Mouse (Mus musculus) megakaryocyte, adult 5-6 weeks (primary cell): ENCODE results near the gene Tmeff1. TPM values are rescaled to one million over a fixed set of nuclear protein-coding genes. Genes with fewer than 3 reads are reported as not detected.

ENCODE experiments used
- ATAC-seq: 2 replicates; pipeline ENCODE4 v1.8.0; 2016; ENCODE audit warnings: mild to moderate bottlenecking, inconsistent platforms; ENCODE audit not compliant: poor library complexity, severe bottlenecking
- total RNA-seq, 2 experiments: library from RNA; stranded (forward) in 1 of 2; stranded (reverse) in 1 of 2; fragments of 153-499, 151-499 nt in 1 of 2; fragments of 221-1000, 200-1000 nt in 1 of 2; gene quantifications; 2 replicates each; pipeline versions ENCODE4 v1.2.3 to v1.2.4; 2015 to 2017

Tmeff1 gene
- total RNA-seq, 2 experiments from 2014 or later, result 0.09 to 0.40 TPM

- ATAC-seq, result no peak
Measured at GRCm38 (mm10) chr4:48561824-48562223, 23.1 kb upstream of the Tmeff1 start.

- ATAC-seq, result no peak
Measured at GRCm38 (mm10) chr4:48564962-48565361, 20.0 kb upstream of the Tmeff1 start.

- no peak for ATAC-seq
Measured at GRCm38 (mm10) chr4:48576361-48576760, 8.6 kb upstream of the Tmeff1 start.

DNA sequence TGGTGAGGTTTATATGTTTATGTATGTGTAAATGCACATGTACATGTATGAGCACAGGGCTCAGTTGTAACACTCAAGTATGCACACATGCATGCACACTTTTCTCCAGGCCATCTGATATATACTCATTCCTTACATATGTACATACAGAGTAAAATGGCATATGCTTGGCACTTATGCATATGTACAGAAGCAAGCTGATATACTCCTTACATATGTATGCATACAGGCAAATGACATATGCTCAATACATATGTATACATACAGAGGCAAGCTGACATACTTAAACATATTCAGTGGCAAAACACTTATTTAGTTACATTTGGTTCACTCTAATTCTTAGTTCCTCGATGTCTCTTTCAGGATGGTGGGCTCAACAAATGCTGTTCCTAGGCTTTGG, 7.1 kb upstream of the Tmeff1 start:
- no peak for ATAC-seq

DNA sequence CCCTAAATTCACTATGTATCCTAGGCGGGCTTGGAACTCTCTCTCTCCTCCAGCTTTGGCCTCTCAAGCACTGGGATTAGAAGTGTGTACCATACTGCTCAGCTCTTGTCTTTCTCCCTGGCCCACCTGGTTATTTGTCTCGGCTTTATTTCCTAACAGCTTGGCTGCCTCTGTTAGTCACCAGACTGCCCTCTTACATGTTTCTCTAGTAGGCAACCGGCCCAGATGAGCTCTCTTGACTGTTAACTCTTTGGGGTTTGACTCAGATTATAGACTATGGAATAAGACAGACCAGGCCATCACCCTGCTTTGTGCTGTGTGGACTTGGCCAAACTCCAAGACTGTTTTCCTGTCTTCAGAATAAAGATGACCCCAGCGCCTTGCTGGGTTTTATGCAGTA, 6.6 kb upstream of the Tmeff1 start:
- no peak for ATAC-seq

DNA sequence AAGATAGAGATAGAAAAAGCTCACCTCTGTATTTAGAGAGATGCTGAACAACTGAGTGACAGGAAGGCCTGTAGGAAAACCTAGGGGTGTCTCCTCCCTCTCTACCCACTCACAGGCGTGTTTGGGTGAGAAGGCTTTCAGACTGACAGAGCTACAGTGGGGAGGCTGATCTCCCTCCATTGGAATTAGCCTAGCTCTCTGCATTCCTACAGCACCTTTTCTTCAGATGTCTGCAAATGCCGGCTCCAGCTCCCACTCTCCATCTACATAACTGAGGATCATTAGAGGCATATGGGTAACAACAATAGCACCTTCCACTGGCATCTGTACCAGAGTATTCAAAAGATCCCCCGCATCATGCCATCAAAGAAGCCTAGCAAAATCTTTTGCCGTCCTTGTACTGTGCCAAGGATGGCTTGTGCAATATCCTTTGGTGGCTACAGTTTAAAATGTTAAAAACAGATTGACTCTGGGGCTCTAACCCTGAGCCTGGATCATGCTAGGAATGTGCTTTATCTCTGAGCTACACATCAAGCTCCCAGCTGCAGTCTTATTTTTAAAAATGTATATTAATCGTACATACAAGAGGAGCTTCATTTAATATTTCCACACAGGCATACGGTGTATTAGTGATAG, 5.4 kb upstream of the Tmeff1 start:
- ATAC-seq, result no peak

- ATAC-seq, result no peak
Measured at GRCm38 (mm10) chr4:48581201-48581600, 3.8 kb upstream of the Tmeff1 start.

- no peak for ATAC-seq
Measured at GRCm38 (mm10) chr4:48581993-48582392, 3.0 kb upstream of the Tmeff1 start.

DNA sequence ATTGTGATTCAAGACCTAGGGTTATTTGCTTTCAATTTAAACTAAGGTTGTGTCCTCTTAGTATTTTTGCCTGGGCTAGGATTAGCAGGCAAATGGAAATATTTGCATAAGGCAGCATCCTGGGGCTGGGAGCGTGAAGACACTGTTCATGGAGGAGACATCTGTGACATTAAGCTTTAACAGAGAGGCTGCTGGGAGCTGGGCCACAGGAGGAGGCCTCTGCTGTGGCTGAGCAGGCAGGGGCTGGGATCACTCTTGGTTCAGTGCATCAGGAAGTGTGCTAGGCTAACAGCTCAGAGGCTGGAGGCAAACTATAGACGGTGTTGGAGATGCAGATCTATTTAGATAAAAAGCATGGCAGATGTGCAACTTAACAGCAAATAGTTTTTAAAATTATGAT, 2.0 kb upstream of the Tmeff1 start:
- ATAC-seq, result no peak

GRCm38 (mm10) chr4:48585241-48586098, 496 bp downstream of the Tmeff1 start:
- peak; percentile 63 for ATAC-seq

DNA sequence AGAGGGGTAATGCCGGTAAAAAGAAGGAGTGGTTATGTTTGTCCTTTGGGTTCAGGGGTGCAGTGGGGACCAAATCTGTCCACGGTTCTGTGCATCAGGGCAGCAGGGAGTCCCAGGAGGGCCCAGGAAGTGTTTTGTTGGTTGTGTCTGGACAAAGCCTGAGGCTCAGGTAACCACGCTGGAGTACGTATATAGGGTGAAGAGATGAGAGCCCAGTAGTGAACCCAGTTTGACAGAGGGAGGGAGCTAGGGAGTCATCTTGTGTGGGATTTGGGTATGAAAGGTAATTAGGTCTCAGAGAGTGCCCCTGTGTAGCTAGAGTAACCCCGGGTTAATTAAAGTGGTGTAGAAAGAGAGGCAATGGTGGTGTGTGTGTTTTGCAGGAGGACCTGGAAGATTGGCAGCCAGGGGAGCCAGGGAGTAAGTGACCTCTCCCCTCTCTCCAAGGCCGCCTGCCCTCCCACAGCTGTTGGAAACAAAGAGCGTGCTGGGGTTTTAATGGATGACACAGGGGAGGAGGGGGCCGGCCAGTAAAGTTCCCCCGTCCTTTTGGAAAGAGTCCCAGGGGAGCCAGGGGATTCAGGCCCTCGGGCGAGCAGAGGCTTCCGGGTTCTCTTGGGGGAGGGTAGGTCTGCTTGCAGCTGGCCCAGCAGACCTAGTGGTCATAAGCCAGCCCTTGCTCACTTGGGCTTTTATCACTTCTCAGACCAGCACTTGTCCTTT, 1.3 kb downstream of the Tmeff1 start:
- ATAC-seq, result 0 out of 2 replicates have a peak, but pooled peaks have one; percentile 1

DNA sequence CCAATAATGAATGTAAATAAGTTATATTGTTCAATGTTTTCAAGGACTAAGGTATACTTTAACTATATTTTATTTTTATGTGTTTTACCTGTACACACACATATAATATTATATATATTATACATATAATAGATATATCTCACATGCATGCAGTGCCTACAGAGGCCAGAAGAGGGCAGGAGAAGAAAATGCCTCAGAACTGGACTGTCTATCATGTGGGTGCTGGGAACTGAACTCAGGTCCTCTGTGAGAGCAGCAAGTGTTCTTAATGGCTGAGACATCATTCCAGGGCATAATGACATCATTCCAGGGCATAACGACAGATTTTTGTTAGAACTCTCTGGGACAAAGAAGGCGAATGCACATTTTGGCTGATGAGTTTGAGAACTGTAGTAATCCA, 2.6 kb downstream of the Tmeff1 start:
- ATAC-seq, result no peak

GRCm38 (mm10) chr4:48588576-48588975, 3.6 kb downstream of the Tmeff1 start:
- ATAC-seq, result no peak

DNA sequence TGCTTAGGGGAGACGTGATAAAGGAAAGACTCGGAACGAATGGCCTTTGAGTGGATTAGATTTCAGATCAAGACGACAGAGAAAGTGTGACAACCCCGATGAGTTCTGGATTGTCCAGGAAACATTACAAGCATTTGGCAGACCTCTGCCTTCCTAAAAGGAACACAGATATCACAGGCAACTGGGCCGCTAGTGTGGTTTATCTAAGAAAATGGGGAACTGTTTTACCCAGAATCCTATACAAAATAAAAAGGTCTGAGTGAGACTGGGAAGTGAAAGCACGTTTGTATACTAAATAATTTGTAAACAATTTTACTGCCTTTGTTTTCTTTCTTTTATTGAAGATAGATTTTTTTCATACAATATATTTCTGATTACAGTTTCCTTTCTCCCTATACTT, 5.9 kb downstream of the Tmeff1 start:
- ATAC-seq, result peak; percentile 62

DNA sequence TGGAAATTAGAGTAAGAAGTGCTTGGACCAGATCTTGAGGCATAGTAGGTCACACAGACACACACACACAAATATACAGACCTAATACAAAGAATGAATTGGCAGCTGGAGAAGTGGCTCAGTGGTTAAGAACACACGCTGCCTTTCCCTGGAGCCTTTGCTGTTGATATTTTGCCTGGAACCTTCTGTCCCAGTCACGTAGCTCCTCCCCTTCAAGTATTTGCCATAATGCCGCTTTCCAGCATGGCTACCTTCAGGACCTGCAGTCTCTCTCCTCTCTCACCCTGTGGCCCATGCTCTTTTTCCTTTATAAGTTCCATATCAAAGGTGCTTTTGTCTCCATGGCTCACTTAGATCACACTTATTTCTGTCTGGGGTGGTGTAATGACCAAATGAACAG, 6.4 kb downstream of the Tmeff1 start:
- no peak for ATAC-seq

DNA sequence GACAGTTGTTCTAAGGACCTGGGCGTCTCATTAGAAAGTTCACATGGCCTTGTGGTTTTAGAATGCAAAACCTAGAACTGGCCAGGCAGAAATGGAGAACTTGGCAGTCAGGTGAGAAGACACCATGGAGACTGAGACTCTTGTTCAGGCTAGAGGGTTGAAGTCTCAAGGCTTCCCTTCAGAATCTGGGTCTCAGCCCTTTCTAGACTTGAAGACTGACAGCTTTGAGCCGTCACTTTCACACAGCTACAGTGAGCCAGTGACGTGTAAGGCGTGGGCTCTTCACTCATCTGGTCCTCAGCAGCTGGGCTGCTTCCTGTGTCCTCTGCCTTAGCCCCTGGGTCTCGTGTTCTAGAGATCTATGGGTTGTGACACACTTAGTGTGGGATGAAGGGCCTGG, 7.4 kb downstream of the Tmeff1 start:
- ATAC-seq, result peak; percentile 57

DNA sequence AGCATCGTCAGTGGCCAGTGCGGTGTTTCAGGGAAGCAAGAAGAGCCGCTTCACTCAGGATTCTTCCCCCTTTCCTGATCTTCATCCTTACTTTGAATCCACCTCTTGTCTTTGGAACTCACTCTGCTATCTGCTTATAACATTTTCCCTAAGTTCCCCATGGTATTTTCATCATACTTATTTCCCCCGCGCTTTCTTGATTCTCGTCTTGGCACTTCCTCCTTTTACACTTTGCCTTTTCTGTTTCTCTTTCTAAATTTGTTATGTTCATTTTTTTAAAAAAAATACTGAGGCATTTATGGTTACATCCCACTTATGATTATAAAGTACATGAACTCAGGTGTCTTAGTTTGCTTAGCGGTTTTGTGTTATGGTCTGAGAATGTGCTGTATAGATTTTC, 7.9 kb downstream of the Tmeff1 start:
- peak; percentile 69 for ATAC-seq

GRCm38 (mm10) chr4:48596111-48596510, 11.1 kb downstream of the Tmeff1 start:
- no peak for ATAC-seq

DNA sequence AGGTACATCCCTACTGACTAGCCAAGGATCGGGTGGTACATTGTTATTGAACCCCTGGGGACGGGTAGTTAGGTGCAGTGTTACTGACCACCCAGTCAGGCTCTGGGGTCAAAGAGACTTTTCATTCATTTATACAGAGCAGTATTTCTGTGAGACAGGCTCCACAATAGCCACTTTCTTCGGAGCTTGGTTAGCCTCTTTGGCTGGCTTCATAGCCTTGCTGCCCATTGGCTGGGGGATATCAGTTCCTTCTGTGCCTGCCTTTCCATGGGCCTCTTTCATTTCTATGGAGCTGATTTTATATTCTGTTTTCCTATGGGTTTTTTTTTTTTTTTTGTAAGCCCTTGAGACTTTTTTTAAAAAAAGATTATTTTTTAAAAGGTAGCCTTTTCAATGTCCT, 20.7 kb downstream of the Tmeff1 start:
- no peak for ATAC-seq

GRCm38 (mm10) chr4:48609485-48609884, 24.5 kb downstream of the Tmeff1 start:
- no peak for ATAC-seq

DNA sequence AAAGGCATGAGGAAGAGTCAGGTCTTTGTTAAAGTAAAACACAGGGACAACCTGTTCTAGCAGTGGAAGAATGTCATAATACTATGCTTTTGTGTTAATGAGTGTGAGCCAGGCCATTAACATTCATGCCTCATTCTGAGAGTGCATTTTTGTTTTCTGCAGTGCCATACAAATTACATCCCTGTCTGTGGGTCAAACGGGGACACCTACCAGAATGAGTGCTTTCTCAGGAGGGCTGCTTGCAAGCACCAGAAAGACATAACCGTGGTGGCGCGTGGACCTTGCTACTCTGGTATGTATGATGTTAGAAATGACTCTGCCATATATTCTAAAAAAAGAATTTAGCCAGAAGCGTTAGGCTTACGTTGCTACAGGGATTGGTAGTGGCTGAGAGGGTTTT, 25.3 kb downstream of the Tmeff1 start:
- no peak for ATAC-seq

DNA sequence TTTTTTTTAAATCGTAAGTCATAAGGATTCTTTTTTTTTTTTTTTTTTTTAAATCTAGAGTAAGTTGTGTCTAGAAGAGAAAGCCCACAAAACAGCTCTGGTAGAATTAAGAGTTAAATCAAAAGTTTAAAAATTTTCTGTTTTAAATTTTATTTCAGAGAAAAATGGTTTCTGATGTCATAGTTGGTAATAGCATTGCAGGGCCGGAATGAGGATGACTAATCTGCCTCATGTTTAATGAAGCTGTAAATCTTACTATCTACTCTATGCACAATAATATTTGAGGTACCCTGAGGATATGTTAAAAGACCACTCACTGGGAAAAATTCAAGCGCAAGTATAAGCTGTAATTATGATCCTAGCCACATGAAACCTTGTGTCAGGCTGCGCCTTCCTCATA, 30.5 kb downstream of the Tmeff1 start:
- ATAC-seq, result no peak
